Mouse (Mus musculus): ENCODE results near the gene Dap. TPM values are rescaled to one million over a fixed set of nuclear protein-coding genes. Genes with fewer than 3 reads are reported as not detected.

Dap gene
- polyA plus RNA-seq, 1 experiment from 2014 or later = 21.9 TPM

DNA sequence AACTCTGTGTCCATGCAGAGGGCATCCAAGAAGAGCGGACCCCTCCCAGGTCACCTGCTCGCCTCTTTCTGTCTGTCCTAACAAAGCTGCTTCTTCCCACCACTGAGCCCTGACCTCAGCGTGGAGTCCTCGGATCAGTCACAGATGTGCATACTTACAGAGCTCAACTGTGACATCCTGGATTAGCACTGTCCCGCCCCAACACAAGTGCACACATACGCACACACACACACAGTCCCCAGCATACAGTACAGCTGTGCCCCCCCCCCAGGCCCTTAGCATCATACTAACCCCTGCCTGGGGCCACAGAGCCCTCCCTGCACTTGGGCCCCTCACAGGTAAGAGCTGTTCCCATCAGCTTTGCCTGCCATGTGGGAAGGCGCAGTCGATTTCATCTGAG, 41.3 kb downstream of the Dap start:
- Histone ChIP-seq H3K4me1 (ENCODE audit: control insufficient read depth, insufficient read depth, low read length) (no peaks in the 10 kb centered on the region), H3K27ac (ENCODE audit: low read length) (no peak overlapping the region), H3K4me3 (ENCODE audit: low read depth, low read length) (no peak overlapping the region), H3K36me3 (ENCODE audit: control insufficient read depth, insufficient read depth, low read length) (no peaks in the 10 kb centered on the region), H3K9me3 (replicated peaks; ENCODE audit: control insufficient read depth, low read length, poor library complexity, severe bottlenecking) (no peaks in the 10 kb centered on the region), H3K9ac (ENCODE audit: low read depth, low read length) (no peak overlapping the region), H3K4me2 (ENCODE audit: low read length) (no peak overlapping the region), H3K27me3 (ENCODE audit: control insufficient read depth, insufficient read depth, low read depth, low read length) (no peaks in the 10 kb centered on the region)
- 95% methylated on average over 8 of the region's 8 CpGs for WGBS
- ATAC-seq = peak; percentile 65

DNA sequence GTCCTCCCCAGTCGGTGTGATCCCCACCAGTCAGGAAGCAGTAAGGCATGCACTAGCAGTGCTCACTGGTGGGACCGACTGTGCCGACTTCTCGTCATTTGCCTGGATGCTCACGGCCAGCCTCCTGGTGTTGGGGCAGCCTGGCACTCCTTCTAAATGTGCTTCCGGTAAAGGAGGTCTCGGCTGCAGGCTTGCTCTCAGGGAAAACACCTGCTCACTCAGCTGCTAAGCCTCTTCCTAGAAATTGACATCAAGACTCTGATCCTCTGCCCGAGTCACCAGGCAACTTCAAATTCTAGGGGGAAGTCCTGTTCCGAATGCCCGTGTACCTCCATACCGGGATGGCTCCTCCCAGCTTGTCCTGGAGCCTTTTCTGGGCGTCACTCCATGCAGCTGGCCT, 41.7 kb downstream of the Dap start:
- 92% methylated on average over 12 of the region's 12 CpGs for WGBS
- ATAC-seq = no peak
- Histone ChIP-seq H3K36me3 (ENCODE audit: control insufficient read depth, insufficient read depth, low read length) (no peaks in the 10 kb centered on the region), H3K4me2 (ENCODE audit: low read length) (no peak overlapping the region), H3K9ac (ENCODE audit: low read depth, low read length) (no peak overlapping the region), H3K27ac (ENCODE audit: low read length) (no peak overlapping the region), H3K27me3 (ENCODE audit: control insufficient read depth, insufficient read depth, low read depth, low read length) (no peaks in the 10 kb centered on the region), H3K4me1 (ENCODE audit: control insufficient read depth, insufficient read depth, low read length) (no peaks in the 10 kb centered on the region), H3K9me3 (replicated peaks; ENCODE audit: control insufficient read depth, low read length, poor library complexity, severe bottlenecking) (no peaks in the 10 kb centered on the region), H3K4me3 (ENCODE audit: low read depth, low read length) (no peak overlapping the region)

- H3K36me3 ChIP-seq (ENCODE audit: control insufficient read depth, insufficient read depth, low read length) = no peaks in the 10 kb centered on the region
- no peak for ATAC-seq
- H3K4me1 ChIP-seq (ENCODE audit: control insufficient read depth, insufficient read depth, low read length) = no peaks in the 10 kb centered on the region
- no peak overlapping the region for H3K9ac ChIP-seq (ENCODE audit: low read depth, low read length)
- H3K9me3 ChIP-seq (replicated peaks; ENCODE audit: control insufficient read depth, low read length, poor library complexity, severe bottlenecking) = no peaks in the 10 kb centered on the region
- H3K27ac ChIP-seq (ENCODE audit: low read length) = no peak overlapping the region
- no peak overlapping the region for H3K4me3 ChIP-seq (ENCODE audit: low read depth, low read length)
- WGBS = 87% methylated on average over 6 of the region's 6 CpGs
- H3K27me3 ChIP-seq (ENCODE audit: control insufficient read depth, insufficient read depth, low read depth, low read length) = no peaks in the 10 kb centered on the region
- no peak overlapping the region for H3K4me2 ChIP-seq (ENCODE audit: low read length)
Measured at GRCm38 (mm10) chr15:31268148-31268547, 44.0 kb downstream of the Dap start.

- no peaks in the 10 kb centered on the region for H3K4me1 ChIP-seq (ENCODE audit: control insufficient read depth, insufficient read depth, low read length)
- no peak overlapping the region for H3K27ac ChIP-seq (ENCODE audit: low read length)
- no peak overlapping the region for H3K4me3 ChIP-seq (ENCODE audit: low read depth, low read length)
- no peaks in the 10 kb centered on the region for H3K9me3 ChIP-seq (replicated peaks; ENCODE audit: control insufficient read depth, low read length, poor library complexity, severe bottlenecking)
- no peak overlapping the region for H3K9ac ChIP-seq (ENCODE audit: low read depth, low read length)
- 93% methylated on average over 4 of the region's 4 CpGs for WGBS
- ATAC-seq = no peak
- no peaks in the 10 kb centered on the region for H3K27me3 ChIP-seq (ENCODE audit: control insufficient read depth, insufficient read depth, low read depth, low read length)
- no peaks in the 10 kb centered on the region for H3K36me3 ChIP-seq (ENCODE audit: control insufficient read depth, insufficient read depth, low read length)
- H3K4me2 ChIP-seq (ENCODE audit: low read length) = no peak overlapping the region
Measured at GRCm38 (mm10) chr15:31269558-31269957, 45.4 kb downstream of the Dap start.

- no peaks in the 10 kb centered on the region for H3K4me1 ChIP-seq (ENCODE audit: control insufficient read depth, insufficient read depth, low read length)
- 77% methylated on average over 7 of the region's 7 CpGs for WGBS
- no peaks in the 10 kb centered on the region for H3K9me3 ChIP-seq (replicated peaks; ENCODE audit: control insufficient read depth, low read length, poor library complexity, severe bottlenecking)
- 0 out of 2 replicates have a peak, but pooled peaks have one; percentile 32 for ATAC-seq
- H3K27ac ChIP-seq (ENCODE audit: low read length) = no peak overlapping the region
- no peak overlapping the region for H3K9ac ChIP-seq (ENCODE audit: low read depth, low read length)
- no peak overlapping the region for H3K4me3 ChIP-seq (ENCODE audit: low read depth, low read length)
- H3K36me3 ChIP-seq (ENCODE audit: control insufficient read depth, insufficient read depth, low read length) = no peaks in the 10 kb centered on the region
- no peaks in the 10 kb centered on the region for H3K27me3 ChIP-seq (ENCODE audit: control insufficient read depth, insufficient read depth, low read depth, low read length)
- no peak overlapping the region for H3K4me2 ChIP-seq (ENCODE audit: low read length)
Measured at GRCm38 (mm10) chr15:31272695-31273094, 48.6 kb downstream of the Dap start.

DNA sequence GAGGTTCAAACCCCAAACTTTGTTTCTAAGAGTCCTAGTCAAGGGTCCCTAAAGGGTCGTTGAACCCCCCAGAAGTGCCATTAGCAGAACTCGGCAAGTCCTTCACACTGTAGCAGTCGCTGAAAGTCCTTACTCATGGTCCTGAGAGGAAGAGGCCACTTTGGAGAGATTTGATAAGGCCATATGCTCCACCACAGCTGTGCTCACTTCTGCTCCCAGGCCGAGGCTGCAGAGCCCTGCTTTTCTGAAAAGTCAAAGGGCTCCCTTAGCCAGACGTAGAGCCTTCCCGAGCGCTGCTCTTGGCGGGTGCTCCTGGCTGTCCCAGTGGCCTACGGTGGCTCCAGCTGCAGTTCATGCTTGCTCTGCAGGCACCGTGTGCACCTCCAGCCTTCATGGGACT, 49.4 kb downstream of the Dap start:
- WGBS = 86% methylated on average over 10 of the region's 10 CpGs
- ATAC-seq = no peak

GRCm38 (mm10) chr15:31278090-31278489, 54.0 kb downstream of the Dap start:
- no peaks in the 10 kb centered on the region for H3K9me3 ChIP-seq (replicated peaks; ENCODE audit: control insufficient read depth, low read length, poor library complexity, severe bottlenecking)
- peaks cover 6% of the 10 kb centered on the region; the same call in 1 of the 2 replicates for H3K4me1 ChIP-seq (ENCODE audit: control insufficient read depth, insufficient read depth, low read length)
- no peak overlapping the region for H3K27ac ChIP-seq (ENCODE audit: low read length)
- no peak for ATAC-seq
- no peak overlapping the region for H3K4me2 ChIP-seq (ENCODE audit: low read length)
- H3K4me3 ChIP-seq (ENCODE audit: low read depth, low read length) = no peak overlapping the region
- H3K27me3 ChIP-seq (ENCODE audit: control insufficient read depth, insufficient read depth, low read depth, low read length) = no peaks in the 10 kb centered on the region
- H3K9ac ChIP-seq (ENCODE audit: low read depth, low read length) = no peak overlapping the region
- no peaks in the 10 kb centered on the region for H3K36me3 ChIP-seq (ENCODE audit: control insufficient read depth, insufficient read depth, low read length)
- 63% methylated on average over 4 of the region's 4 CpGs for WGBS

More for the DNA sequence above, 49.4 kb downstream of the Dap start:
- Histone ChIP-seq H3K9me3 (replicated peaks; ENCODE audit: control insufficient read depth, low read length, poor library complexity, severe bottlenecking) (no peaks in the 10 kb centered on the region), H3K4me2 (ENCODE audit: low read length) (no peak overlapping the region), H3K27me3 (ENCODE audit: control insufficient read depth, insufficient read depth, low read depth, low read length) (no peaks in the 10 kb centered on the region), H3K36me3 (ENCODE audit: control insufficient read depth, insufficient read depth, low read length) (no peaks in the 10 kb centered on the region), H3K4me1 (ENCODE audit: control insufficient read depth, insufficient read depth, low read length) (no peaks in the 10 kb centered on the region), H3K4me3 (ENCODE audit: low read depth, low read length) (no peak overlapping the region), H3K9ac (ENCODE audit: low read depth, low read length) (no peak overlapping the region), H3K27ac (ENCODE audit: low read length) (no peak overlapping the region)

- H3K9ac ChIP-seq (ENCODE audit: low read depth, low read length) = no peak overlapping the region
- WGBS = 75% methylated on average over 2 of the region's 2 CpGs
- ATAC-seq = no peak
- no peaks in the 10 kb centered on the region for H3K27me3 ChIP-seq (ENCODE audit: control insufficient read depth, insufficient read depth, low read depth, low read length)
- H3K4me2 ChIP-seq (ENCODE audit: low read length) = no peak overlapping the region
- H3K4me1 ChIP-seq (ENCODE audit: control insufficient read depth, insufficient read depth, low read length) = peaks cover 6% of the 10 kb centered on the region; the same call in 1 of the 2 replicates
- H3K36me3 ChIP-seq (ENCODE audit: control insufficient read depth, insufficient read depth, low read length) = no peaks in the 10 kb centered on the region
- H3K9me3 ChIP-seq (replicated peaks; ENCODE audit: control insufficient read depth, low read length, poor library complexity, severe bottlenecking) = no peaks in the 10 kb centered on the region
- no peak overlapping the region for H3K4me3 ChIP-seq (ENCODE audit: low read depth, low read length)
- H3K27ac ChIP-seq (ENCODE audit: low read length) = no peak overlapping the region
Measured at GRCm38 (mm10) chr15:31279120-31279519, 55.0 kb downstream of the Dap start.

GRCm38 (mm10) chr15:31279577-31280004, 55.5 kb downstream of the Dap start:
- Histone ChIP-seq H3K9me3 (replicated peaks; ENCODE audit: control insufficient read depth, low read length, poor library complexity, severe bottlenecking) (no peaks in the 10 kb centered on the region), H3K27me3 (ENCODE audit: control insufficient read depth, insufficient read depth, low read depth, low read length) (no peaks in the 10 kb centered on the region), H3K4me3 (ENCODE audit: low read depth, low read length) (no peak overlapping the region), H3K27ac (ENCODE audit: low read length) (no peak overlapping the region), H3K4me2 (ENCODE audit: low read length) (no peak overlapping the region), H3K4me1 (ENCODE audit: control insufficient read depth, insufficient read depth, low read length) (peaks cover 6% of the 10 kb centered on the region; the same call in 1 of the 2 replicates), H3K9ac (ENCODE audit: low read depth, low read length) (no peak overlapping the region), H3K36me3 (ENCODE audit: control insufficient read depth, insufficient read depth, low read length) (no peaks in the 10 kb centered on the region)
- no peak for ATAC-seq
- 84% methylated on average over 6 of the region's 6 CpGs for WGBS

Measured in midbrain, embryonic 16.5 days (tissue).